Mouse (Mus musculus): ENCODE measurements around the gene Ythdf2. TPM values are rescaled to one million over a fixed set of nuclear protein-coding genes. Genes with fewer than 3 reads are reported as not detected.

Gene Ythdf2
- polyA plus RNA-seq, 1 experiment, result 20.5 TPM

GRCm38 (mm10) chr4:132165691-132166090, 46.4 kb downstream of the Ythdf2 start:
- Histone ChIP-seq H3K4me3 (ENCODE audit: insufficient read depth, low read length) (no peak overlapping the region), H3K4me1 (ENCODE audit: control insufficient read depth, insufficient read depth, low read length) (peaks cover 2% of the 10 kb centered on the region; the same call in 1 of the 2 replicates), H3K27ac (ENCODE audit: insufficient read depth, low read length) (no peak overlapping the region)
- TF ChIP-seq CTCF (IDR thresholded peaks at IDR 0.05; ENCODE audit: extremely low read depth, insufficient read depth, low read length), result no peak
- no peak for TF ChIP-seq POLR2A (IDR thresholded peaks at IDR 0.05; ENCODE audit: extremely low read depth, insufficient read depth, low read length)

- no peak for TF ChIP-seq CTCF (IDR thresholded peaks at IDR 0.05; ENCODE audit: extremely low read depth, insufficient read depth, low read length)
- TF ChIP-seq POLR2A (IDR thresholded peaks at IDR 0.05; ENCODE audit: extremely low read depth, insufficient read depth, low read length), result no peak
- H3K27ac ChIP-seq (ENCODE audit: insufficient read depth, low read length), result no peak overlapping the region
- no peak overlapping the region for H3K4me3 ChIP-seq (ENCODE audit: insufficient read depth, low read length)
- 0 out of 2 replicates have a peak, but pooled peaks cover 2% of the 10 kb centered on the region for H3K4me1 ChIP-seq (ENCODE audit: control insufficient read depth, insufficient read depth, low read length)
These were observed 55.0 kb downstream of the Ythdf2 start for GRCm38 (mm10) chr4:132156941-132157622.

DNA sequence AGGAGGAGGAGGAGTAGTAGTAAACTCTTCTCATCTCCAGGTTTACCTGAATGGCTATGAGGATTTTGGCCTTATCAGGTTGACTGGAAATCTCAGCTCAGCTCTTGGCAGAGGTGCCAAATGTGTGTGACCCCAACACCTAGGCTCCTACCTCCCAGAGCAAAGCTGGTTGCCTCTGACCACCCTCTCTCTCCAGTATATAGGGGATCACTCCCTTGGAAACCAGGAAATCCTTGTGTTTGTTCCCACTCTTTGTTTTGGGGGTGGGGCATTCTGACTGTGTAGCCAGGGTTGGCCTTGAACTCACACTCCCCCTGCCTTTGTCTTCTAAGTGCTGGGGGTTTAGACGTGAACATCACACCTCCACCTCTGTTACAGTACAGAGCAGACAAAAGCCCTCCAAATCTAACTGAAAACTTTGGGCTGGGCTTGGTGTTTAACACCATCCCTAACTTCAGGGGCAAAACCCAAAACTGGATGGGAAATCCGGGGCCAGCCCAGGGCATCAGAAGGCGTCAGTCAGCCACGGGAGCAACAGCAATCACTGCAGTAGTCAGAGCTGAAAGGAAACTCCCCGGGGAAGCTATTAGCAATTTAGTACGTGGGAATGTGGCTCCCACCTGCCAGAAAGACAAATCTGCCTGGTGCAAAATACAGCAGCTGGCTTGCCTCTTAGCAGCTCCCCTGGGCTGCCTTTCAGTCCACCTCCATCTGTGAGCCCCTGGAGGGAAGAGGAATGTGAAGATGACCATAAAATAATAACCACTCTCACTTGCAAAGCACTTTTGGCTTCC, 57.0 kb downstream of the Ythdf2 start:
- Histone ChIP-seq H3K4me1 (ENCODE audit: control insufficient read depth, insufficient read depth, low read length) (0 out of 2 replicates have a peak, but pooled peaks cover 2% of the 10 kb centered on the region), H3K4me3 (ENCODE audit: insufficient read depth, low read length) (no peak overlapping the region), H3K27ac (ENCODE audit: insufficient read depth, low read length) (no peak overlapping the region)
- TF ChIP-seq POLR2A (IDR thresholded peaks at IDR 0.05; ENCODE audit: extremely low read depth, insufficient read depth, low read length) (no peak), CTCF (IDR thresholded peaks at IDR 0.05; ENCODE audit: extremely low read depth, insufficient read depth, low read length) (no peak)

DNA sequence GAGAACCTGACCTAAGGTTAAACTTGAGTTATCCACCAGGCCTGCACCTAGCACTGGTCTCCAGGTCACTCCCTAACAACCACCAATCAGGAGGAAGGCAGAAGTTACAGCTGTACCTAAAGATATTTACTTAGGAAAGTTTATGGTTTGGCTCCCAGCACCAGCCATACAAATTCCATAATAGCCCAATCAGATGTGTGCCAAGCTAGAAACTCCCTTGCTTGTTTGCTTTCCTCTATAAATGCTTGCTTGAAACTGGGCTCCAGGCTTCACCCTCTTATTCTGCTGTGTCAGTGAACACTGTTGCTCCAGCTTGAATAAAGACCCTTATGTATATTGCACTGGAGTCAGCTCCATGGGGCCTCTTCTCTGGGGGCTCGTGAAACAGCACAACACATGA, 60.4 kb downstream of the Ythdf2 start:
- Histone ChIP-seq H3K27ac (ENCODE audit: insufficient read depth, low read length) (no peak overlapping the region), H3K4me1 (ENCODE audit: control insufficient read depth, insufficient read depth, low read length) (0 out of 2 replicates have a peak, but pooled peaks cover 2% of the 10 kb centered on the region), H3K4me3 (ENCODE audit: insufficient read depth, low read length) (no peak overlapping the region)
- no peak for TF ChIP-seq CTCF (IDR thresholded peaks at IDR 0.05; ENCODE audit: extremely low read depth, insufficient read depth, low read length)
- TF ChIP-seq POLR2A (IDR thresholded peaks at IDR 0.05; ENCODE audit: extremely low read depth, insufficient read depth, low read length), result no peak

DNA sequence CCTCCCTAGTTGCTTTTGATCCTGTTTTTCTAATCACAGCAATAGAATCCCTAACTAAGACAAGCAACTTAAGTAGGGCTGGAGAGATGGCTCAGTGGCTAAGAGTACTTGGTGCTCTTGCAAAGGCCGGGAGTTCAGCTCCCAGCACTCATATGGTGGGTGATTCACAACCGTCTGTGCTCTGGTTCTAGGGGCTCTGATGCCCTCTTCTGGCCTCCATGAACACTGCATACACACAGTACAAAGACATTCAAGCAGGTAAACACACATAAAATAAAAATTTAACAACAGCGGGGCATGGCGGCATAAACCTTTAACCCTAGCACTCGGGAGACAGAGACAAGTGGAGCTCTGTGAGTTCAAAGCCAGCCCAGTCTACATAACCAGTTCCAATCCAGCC, 65.9 kb downstream of the Ythdf2 start:
- no peaks in the 10 kb centered on the region for H3K4me1 ChIP-seq (ENCODE audit: control insufficient read depth, insufficient read depth, low read length)

GRCm38 (mm10) chr4:132145092-132145491, 67.0 kb downstream of the Ythdf2 start:
- H3K4me3 ChIP-seq (ENCODE audit: insufficient read depth, low read length), result peak overlapping the region; percentile 46; the same call in 1 of the 2 replicates
- no peak for TF ChIP-seq POLR2A (IDR thresholded peaks at IDR 0.05; ENCODE audit: extremely low read depth, insufficient read depth, low read length)
- TF ChIP-seq CTCF (IDR thresholded peaks at IDR 0.05; ENCODE audit: extremely low read depth, insufficient read depth, low read length), result no peak
- no peak overlapping the region for H3K27ac ChIP-seq (ENCODE audit: insufficient read depth, low read length)
- no peaks in the 10 kb centered on the region for H3K4me1 ChIP-seq (ENCODE audit: control insufficient read depth, insufficient read depth, low read length)

More for the DNA sequence above, 65.9 kb downstream of the Ythdf2 start:
- no peak for TF ChIP-seq POLR2A (IDR thresholded peaks at IDR 0.05; ENCODE audit: extremely low read depth, insufficient read depth, low read length)
- TF ChIP-seq CTCF (IDR thresholded peaks at IDR 0.05; ENCODE audit: extremely low read depth, insufficient read depth, low read length), result no peak
- H3K4me3 ChIP-seq (ENCODE audit: insufficient read depth, low read length), result no peak overlapping the region
- no peak overlapping the region for H3K27ac ChIP-seq (ENCODE audit: insufficient read depth, low read length)

- no peaks in the 10 kb centered on the region for H3K4me1 ChIP-seq (ENCODE audit: control insufficient read depth, insufficient read depth, low read length)
- no peak within 1 kb of the TSS for H3K27ac ChIP-seq (ENCODE audit: insufficient read depth, low read length)
- TF ChIP-seq POLR2A (IDR thresholded peaks at IDR 0.05; ENCODE audit: extremely low read depth, insufficient read depth, low read length), result no peak
These were observed 67.8 kb downstream of the Ythdf2 start, which contains the start of gene Oprd1 for GRCm38 (mm10) chr4:132144080-132144841. Gene Oprd1, minus strand, starts transcription at chr4:132144486.

DNA sequence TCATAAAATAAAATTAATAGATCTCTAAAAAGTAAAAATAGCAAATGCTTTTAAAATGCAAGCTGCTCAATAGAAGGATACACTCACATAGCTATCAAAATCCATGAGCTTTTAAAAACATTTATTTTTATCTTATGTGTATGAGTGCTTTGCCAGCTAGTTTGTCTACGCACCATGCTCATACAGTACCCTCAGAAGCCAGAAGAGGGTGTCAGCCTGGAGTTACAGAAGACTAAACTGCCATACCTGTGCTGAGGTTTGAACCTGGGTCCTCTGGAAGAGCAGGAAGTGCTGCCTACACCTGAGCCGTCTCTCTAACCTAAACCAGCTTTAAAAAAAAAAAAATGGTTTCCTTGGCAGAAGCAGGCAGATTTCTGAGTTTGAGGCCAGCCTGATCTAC, 73.5 kb downstream of the Ythdf2 start:
- Histone ChIP-seq H3K4me1 (ENCODE audit: control insufficient read depth, insufficient read depth, low read length) (no peaks in the 10 kb centered on the region), H3K27ac (ENCODE audit: insufficient read depth, low read length) (no peak overlapping the region), H3K4me3 (ENCODE audit: insufficient read depth, low read length) (no peak overlapping the region)
- TF ChIP-seq POLR2A (IDR thresholded peaks at IDR 0.05; ENCODE audit: extremely low read depth, insufficient read depth, low read length), result no peak
- TF ChIP-seq CTCF (IDR thresholded peaks at IDR 0.05; ENCODE audit: extremely low read depth, insufficient read depth, low read length), result no peak

More at GRCm38 (mm10) chr4:132144080-132144841, 67.8 kb downstream of the Ythdf2 start, which contains the start of gene Oprd1:
- H3K4me3 ChIP-seq (ENCODE audit: insufficient read depth, low read length), result peak within 1 kb of the TSS; percentile 46

GRCm38 (mm10) chr4:132137013-132137412, 75.1 kb downstream of the Ythdf2 start:
- H3K4me1 ChIP-seq (ENCODE audit: control insufficient read depth, insufficient read depth, low read length), result peaks cover 2% of the 10 kb centered on the region; the same call in 1 of the 2 replicates
- no peak overlapping the region for H3K27ac ChIP-seq (ENCODE audit: insufficient read depth, low read length)
- TF ChIP-seq CTCF (IDR thresholded peaks at IDR 0.05; ENCODE audit: extremely low read depth, insufficient read depth, low read length), result no peak
- TF ChIP-seq POLR2A (IDR thresholded peaks at IDR 0.05; ENCODE audit: extremely low read depth, insufficient read depth, low read length), result no peak
- no peak overlapping the region for H3K4me3 ChIP-seq (ENCODE audit: insufficient read depth, low read length)

Other genes with a start within 250 kb of the Ythdf2 start
- gene Gm10300, start 137.6 kb downstream of the Ythdf2 start, polyA plus RNA-seq (2012; rRNA removed), result 0.10 and 0.19 TPM in 2 replicates
- 36.5 and 37.8 TPM in 2 replicates for gene Epb41, start 137.0 kb downstream of the Ythdf2 start, polyA plus RNA-seq (2012; rRNA removed)
- gene Oprd1, start 67.8 kb downstream of the Ythdf2 start, polyA plus RNA-seq (2012; rRNA removed), result 9.7 and 10.5 TPM in 2 replicates
- 19.1 and 20.6 TPM in 2 replicates for gene Gmeb1, start 49.3 kb upstream of the Ythdf2 start, polyA plus RNA-seq (2012; rRNA removed)
- gene Taf12, start 62.1 kb upstream of the Ythdf2 start, polyA plus RNA-seq (2012; rRNA removed), result 15.9 and 19.4 TPM in 2 replicates
- gene Rab42, start 91.1 kb upstream of the Ythdf2 start, polyA plus RNA-seq (2012; rRNA removed), result 3.8 and 5.3 TPM in 2 replicates
- gene Trnau1ap, start 117.2 kb upstream of the Ythdf2 start, polyA plus RNA-seq (2012; rRNA removed), result 14.9 and 16.6 TPM in 2 replicates
- 8.8 and 9.2 TPM in 2 replicates for gene Rcc1, start 141.3 kb upstream of the Ythdf2 start, polyA plus RNA-seq (2012; rRNA removed)
- 5.6 and 6.4 TPM in 2 replicates for gene Phactr4, start 210.2 kb upstream of the Ythdf2 start, polyA plus RNA-seq (2012; rRNA removed)